Mouse (Mus musculus) cerebellum, postnatal 4 days (tissue): ENCODE data around the gene 3110009E18Rik.
A peak's percentile ranks its signal among the peaks of the same experiment; 100 is the strongest.

Source experiments
- DNase-seq, 2 experiments: peaks; one replicate each; pipeline ENCODE4 v3.0.0; 2022; ENCODE audit warnings: low spot score in 2 of 2, mixed read lengths in 1 of 2

The 3110009E18Rik gene

DNA sequence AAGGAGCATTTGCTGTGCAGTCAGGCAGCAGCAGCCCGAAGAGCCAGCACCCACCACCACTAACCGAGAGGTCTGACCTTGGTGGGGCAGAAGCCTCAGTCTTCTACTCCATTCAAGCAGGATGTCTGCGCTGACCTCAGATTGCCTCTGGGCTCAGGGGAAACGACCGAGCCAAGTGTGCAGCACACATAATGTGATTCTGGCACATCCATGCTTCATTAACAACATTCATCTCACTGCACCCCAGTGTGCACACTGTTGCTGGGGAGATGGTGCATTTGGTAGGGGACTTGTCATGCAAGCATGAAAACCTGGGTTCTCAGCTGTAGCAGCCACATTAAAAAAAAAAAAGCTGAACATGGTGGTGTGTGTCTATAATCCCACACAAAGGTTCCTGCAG lies 75.0 kb downstream of the 3110009E18Rik start:
- DNase-seq, result no peak

DNA sequence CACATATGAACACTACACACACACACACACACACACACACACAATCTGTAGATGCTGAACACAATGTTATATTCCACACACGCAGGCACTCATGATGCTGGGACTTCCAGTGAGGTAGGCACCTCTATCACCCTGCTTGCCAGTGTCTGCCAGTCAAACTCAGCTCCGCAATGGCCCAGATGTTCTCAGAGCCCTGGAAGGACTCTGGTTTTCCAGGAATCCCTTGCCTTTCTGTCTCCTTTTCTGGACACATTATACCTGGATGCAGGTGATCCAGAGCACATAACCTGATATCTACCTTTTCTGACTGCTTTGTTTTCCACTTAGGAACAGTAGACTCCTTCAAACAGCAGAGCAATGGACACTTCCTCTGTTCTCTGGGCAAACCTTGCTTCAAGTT lies 75.7 kb downstream of the 3110009E18Rik start:
- no peak for DNase-seq

DNA sequence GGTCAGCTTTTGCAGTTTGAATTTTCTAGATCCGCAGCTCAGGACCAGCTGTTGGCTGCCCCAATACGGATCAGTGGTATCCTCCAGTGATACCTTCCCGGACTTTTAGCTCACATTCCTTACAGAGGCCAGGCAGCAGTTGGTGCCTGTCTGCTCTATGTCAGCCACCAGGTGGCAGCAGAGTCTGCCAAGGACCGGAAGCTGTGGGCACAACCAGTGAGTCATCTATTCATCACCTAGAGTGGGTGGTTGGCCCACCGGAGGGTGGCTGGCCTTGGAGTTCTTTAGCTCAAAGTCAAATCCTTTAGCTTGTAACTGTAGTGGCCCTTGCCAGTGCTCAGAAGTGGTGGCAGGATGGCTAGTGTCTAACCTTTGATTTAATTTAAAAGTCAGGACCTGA lies 76.2 kb downstream of the 3110009E18Rik start:
- DNase-seq, result peak; percentile 70 to 86

DNA sequence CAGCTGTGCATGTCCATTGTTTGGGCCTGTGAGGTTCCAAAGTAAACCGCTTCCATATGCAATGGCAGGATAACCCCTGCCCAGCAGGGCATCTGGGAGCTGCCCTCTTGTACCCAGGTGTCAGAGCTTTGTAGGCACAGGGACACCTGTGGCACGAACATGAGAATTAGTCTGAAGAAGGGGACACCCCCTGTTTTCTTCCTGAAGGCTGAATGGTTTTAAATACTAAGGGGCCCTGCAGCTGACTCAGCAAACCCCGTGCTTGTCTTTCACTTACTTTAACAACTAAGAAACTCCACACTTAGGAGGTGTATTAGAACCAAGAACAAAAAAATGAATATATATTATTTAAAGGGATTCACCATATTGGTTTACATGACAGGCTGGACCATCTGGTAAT lies 77.2 kb downstream of the 3110009E18Rik start:
- DNase-seq, result no peak

GRCm38 (mm10) chr1:120198942-120199341 lies 78.0 kb downstream of the 3110009E18Rik start:
- DNase-seq, result no peak

GRCm38 (mm10) chr1:120202542-120202941 lies 81.6 kb downstream of the 3110009E18Rik start:
- no peak for DNase-seq

DNA sequence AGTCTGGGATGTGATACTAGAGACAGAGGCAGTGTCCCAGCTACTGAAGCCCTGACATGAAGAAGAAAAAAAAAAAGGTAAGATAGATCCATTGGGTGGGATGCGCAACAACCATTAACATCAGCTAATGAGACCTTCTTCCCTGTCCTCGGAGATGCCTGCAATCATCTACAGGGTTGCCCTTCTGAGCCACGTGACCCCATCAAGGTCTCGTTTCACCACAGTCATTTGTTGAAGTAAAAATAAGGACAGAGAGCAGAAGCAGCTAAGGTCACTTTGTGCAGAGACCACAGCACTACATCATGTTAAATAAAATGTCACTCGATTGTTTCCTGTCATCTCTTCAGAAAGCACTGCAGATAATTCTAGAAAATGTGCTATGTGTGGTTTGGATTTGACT lies 82.8 kb downstream of the 3110009E18Rik start:
- no peak for DNase-seq

GRCm38 (mm10) chr1:120204834-120205233 lies 83.8 kb downstream of the 3110009E18Rik start:
- DNase-seq, result no peak

DNA sequence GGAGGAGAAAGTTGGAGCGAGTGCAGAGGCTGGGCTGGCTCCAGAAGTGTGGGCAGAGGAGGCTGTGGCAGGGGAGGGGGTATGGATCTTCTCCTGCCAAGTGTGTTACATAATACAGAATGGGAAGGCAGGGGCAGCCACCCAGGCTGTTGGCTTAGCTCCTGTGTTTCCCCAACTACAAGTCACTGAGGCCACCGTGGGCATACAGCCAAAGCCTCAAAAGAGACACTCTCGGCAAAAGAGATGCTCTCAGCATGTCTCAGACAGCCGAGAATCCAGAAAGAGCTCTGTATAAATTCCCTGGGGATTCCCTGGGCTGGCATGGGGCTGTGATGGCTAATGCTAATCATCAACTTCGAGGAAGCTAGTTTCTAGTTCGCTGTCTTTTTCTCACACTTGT lies 86.6 kb downstream of the 3110009E18Rik start:
- DNase-seq, result peak; percentile 37 to 74

DNA sequence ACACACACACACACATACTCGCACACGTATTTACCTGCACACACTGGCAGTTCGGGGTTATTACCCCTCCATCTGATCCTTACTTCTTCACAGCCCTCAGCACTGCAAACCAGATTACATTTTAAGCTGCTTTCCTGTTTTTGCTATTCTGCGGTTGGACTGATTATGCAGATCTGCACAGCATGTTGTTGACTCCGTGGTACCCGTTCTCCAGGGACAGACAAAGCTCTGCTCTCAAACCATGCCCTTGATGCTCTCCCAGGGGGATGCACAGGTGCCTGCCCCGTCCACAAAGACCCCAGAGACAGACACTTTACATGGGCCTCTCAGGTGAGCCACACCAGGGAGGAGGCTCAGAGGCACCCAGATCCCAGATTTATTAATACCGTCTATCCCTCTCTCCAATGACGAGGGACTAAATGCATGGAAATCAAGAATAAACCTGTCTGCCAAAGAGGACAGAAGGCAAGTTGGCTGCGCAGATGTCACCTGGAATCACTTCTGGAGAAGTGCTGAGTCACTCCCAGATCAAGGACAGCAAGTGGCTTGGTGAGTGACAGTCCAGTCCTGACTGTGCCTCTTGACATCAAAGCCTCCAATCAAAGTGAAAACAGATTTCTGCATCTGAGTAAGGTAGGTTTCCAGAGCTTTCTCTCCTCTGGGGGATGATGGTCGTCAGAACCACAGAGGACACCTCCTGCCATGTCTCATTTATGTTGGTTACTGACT lies 87.7 kb downstream of the 3110009E18Rik start:
- DNase-seq, result no peak

- no peak for DNase-seq
Observed at GRCm38 (mm10) chr1:120220841-120221240, 99.9 kb downstream of the 3110009E18Rik start.

GRCm38 (mm10) chr1:120221285-120221684 lies 100.3 kb downstream of the 3110009E18Rik start:
- no peak for DNase-seq

DNA sequence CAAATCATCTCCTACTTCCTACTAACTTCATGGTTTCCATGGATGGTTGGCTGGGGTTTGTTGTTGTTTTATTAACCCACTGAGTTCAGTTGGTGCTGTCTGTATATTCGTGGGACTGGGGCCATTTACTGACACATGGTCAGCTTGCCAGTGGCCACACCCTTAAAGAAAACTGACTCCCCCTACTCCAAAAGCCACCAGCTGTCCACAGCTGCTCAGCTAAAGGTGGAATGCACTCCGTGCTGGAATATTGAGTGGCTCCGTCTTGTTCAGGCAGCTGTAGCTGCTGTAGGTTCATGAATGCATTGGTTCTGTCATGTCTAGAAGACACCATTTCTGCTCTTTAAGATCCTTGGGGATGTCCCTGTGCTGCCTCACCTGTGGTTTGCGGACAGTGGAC lies 102.6 kb downstream of the 3110009E18Rik start:
- DNase-seq, result no peak

GRCm38 (mm10) chr1:120229723-120230471 lies 108.9 kb downstream of the 3110009E18Rik start:
- DNase-seq, result no peak

DNA sequence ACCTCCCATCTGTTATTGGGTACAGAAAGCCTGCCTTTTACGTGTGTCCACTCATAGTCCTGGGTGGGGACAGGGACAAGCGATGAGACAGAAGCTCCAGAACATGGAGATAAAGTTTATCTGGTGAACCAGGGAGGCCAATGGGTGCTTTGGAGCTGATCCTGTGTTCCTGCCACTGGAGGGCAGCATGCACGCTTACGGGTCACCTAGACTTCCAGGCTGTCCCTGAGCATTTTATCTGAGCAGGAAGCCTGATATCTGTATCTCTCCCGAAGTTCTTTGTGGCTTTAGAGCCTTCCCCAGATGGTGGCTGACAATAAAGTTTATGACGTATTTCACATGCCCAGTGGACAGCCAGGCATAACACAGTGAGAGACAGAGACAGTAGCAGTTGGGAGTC lies 110.3 kb downstream of the 3110009E18Rik start:
- peak in 1 of 2 experiments; percentile 30 for DNase-seq

DNA sequence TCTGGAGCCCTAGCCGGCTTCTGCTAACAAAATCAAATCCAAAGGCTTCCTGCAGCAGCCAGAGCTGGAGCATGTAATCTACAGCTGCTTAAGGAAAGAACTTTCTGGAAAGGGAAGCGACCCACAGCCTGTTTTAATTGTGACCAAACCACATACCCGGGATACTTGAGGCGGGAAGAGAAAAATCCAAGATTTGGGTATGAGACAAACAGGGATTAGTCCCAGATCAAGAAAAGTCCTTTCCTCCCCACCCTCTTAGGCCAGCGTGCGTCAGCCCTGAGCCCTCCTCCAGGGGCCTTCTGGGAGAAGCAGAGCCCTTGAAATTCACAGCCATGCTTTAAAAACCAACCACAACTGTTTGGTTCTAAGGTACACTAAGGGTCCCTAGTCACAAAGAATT lies 111.2 kb downstream of the 3110009E18Rik start:
- DNase-seq, result no peak

DNA sequence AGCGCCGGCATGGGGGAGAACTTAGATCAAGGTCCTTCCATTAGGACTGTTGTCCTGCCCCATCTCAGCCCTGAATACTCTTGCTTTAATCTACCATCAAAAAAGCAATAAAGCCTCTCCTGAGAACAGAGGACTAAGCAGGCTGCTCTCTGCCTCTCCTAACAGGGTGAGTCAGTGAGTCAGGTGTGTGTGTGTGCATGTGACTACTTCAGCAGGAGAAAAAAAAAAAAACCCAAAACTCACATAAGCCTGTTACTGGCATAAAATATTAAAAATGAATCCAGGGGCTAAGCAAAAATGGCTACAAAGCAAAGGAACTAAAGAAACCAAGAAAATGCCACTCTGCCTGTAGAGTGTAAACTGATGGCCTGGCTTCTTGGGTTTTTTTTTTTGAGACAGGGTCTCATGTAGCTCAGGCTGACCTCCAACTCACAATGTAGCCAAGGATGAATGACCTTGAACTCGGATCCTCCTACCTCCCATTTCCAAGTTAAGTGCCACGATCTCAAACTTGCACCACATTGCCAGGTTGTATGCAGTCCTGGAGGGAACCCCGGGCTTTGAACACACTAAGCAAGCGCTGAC lies 114.7 kb downstream of the 3110009E18Rik start:
- DNase-seq, result no peak

GRCm38 (mm10) chr1:120236424-120236823 lies 115.4 kb downstream of the 3110009E18Rik start:
- DNase-seq, result no peak

DNA sequence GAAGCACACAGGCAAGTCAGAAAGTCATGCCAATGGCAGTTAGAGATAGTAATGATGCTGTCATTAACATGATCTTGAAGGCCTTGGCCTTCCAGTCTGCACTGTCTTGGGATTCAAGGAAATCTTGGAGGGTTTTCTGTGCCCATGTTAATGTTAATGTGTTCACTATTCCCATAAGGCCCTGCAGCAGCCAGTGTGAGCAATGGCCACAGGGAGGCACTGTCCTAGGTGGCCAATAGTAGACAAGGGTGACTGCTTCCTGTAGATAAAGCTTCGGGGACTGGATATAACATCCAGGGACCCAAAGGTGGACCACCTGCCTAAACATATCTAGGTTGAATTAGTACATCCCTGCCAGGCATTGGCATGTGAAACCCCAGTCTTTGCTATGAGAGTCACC lies 116.1 kb downstream of the 3110009E18Rik start:
- DNase-seq, result no peak
